Mouse (Mus musculus) erythroblast, adult 5-6 weeks (primary cell): ENCODE measurements around the gene Tbc1d4. TPM values are rescaled to one million over a fixed set of nuclear protein-coding genes. Genes with fewer than 3 reads are reported as not detected.

Source experiments
- ATAC-seq: replicated peaks from 2 replicates; pipeline ENCODE4 v1.8.0; 2016; ENCODE audit warnings: moderate number of reproducible peaks, mild to moderate bottlenecking, moderate TSS enrichment, inconsistent platforms; ENCODE audit not compliant: poor library complexity, low FRiP score, severe bottlenecking
- total RNA-seq, 2 experiments: library from RNA; stranded (forward) in 1 of 2; stranded (reverse) in 1 of 2; fragments of 150-400 nt in 1 of 2; fragments of 200-764, 138-1000 nt in 1 of 2; gene quantifications; 2 replicates each; pipeline versions ENCODE4 v1.2.3 to v1.2.4; 2015 to 2017; ENCODE audit warnings: low replicate concordance in 2 of 2

Tbc1d4 gene
- total RNA-seq (2015; ENCODE audit: low replicate concordance) (1.3 and 4.6 TPM in 2 replicates), total RNA-seq (2017; ENCODE audit: low replicate concordance) (2.8 and 3.2 TPM in 2 replicates)

DNA sequence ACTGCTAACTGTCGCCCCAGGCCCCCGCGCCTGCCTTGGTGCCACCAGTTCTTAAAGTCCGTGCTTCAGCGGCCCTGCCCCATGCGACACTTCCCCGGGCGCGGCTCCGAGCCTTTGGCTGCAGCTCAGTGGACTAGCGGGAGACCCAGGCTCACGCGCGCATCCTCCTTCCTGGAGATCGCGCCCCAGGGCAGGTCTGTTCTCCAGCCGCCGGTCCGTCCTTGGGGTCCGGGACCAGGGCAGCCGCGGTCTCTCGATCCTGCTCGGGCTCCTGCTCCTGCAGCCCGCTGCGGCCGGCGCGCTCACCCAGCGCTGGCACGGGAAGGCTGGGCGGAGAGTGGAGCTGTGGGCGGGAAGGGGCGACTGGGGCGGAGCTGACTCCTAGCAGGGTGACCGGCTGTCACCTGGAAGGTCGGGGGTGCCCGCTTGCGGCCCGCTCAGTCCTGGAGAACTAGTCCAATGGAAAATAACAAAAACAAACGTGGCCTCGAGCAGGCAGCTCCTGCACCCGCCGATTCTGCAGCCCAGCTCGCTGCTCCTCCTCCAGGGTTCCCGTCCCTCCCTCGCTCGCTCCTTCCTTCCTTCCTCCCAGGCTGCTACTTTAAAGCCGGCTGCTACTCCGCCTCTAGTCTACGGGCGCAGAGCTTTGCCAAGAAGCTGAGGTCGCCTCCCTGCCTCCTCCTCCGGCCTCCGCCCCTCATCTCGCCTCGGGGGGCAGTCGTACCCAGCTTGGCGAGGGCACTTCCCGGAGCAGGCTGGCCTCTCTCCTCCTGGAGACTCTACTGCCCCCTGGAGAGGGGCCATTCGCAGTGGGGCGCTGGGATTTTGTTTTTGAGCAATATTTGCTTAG lies at the start of gene Tbc1d4:
TSS of gene Tbc1d4 (minus strand) at position 673 of the 850 bp plus-strand sequence.
- ATAC-seq: no peak

DNA sequence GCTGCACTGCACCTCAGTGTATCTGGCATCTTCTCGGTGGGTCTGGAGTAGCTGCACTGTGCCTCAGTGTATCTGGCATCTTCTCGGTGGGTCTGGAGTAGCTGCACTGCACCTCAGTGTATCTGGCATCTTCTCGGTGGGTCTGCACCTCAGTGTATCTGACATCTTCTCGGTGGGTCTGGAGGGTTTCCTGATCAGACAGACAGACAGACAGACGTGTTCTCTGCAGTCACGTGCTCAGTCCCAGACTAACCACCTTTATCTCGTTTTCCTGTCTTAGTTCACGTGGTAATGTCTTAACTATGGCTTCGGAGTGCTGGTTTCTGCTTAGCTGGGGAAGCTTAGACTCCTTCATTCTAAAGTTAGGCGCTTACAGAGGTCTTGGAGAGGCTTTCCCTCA lies 47.3 kb upstream of the Tbc1d4 start:
- ATAC-seq: no peak

DNA sequence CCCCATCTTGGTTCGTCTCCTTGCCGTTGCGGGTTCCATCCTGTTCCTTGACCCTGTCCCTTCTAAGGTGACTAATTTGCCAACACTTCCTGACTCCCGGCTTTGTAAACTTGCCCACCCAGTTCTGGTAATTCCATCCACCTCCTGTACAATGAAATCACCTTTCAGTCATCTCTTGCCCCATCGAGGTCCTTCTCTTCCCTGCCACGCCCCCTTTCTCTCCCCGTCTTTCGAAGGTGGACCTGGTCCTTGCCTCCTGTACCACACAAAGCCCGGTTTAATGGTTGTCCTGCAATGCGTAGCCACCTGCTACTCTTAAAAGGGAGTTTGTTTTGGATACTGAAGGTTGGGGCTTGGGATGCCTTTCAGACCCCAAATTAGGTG lies 45.5 kb upstream of the Tbc1d4 start:
- ATAC-seq: no peak

DNA sequence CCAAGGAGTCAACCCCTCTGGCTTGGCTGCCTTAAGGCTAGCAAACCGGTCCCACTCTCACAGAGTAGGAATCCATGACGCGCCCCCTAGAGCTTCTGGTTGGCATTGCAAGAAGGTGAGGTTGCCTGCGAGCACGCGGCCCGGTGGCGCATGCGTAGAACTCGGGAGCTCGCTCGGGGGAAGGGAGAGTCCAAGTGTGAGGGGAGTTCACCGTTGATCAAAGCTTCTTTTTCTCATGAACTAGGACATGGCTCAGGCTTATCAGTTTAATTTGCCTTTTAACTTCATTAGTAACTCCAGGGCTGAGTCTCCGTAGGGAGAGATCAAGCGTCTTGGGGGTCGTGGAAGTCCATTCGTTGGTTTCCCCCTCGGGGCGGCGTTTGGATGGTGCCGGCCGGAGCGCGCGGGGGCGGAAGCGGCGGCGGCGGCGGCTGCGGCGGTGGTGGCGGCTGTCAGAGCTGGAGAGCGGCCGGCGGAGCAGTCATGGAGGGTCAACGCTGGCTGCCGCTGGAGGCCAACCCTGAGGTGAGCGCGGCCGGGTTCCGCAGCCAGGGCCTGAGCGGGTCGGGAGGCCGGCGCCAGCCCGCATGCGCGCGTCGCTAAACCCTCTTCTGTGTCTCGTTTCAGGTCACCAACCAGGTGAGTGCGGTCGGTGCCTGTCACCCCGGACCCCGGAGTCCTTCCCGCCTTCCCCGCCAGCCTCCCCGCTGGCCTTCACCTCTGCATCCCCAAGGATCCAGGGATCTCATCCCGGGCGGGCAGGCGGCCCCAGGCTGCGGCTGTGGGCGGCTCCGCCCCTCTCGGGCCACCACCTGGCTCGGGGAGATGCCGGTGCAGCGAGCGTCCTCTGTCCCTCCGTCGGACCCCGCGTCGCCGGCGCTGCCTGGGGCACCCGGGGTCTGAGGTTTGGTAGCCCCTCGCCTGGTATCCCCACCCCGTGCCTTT lies 44.9 kb upstream of the Tbc1d4 start, which contains the start of gene Uchl3:
TSS of gene Uchl3 (plus strand) at position 387 of the 945 bp plus-strand sequence.
- peak; percentile 97 for ATAC-seq

DNA sequence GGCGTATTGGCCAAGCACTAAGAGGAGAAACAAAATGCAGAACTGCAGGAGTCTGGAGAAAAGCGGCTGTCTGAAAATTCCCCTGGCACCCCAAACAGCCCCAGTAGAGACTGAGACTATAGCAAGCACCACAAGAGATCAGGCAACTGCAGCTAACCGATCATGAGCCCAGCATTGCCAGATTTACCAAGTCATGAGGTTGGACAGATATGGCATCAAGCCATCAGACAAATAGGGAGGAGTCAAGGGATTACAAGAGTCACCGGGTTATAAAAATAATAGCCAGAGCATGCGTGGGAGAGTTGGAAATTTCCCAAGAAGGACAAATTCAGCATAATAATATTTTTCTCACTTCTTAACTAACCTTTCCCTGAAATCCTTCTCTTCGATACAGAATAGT lies 43.6 kb upstream of the Tbc1d4 start:
- no peak for ATAC-seq

DNA sequence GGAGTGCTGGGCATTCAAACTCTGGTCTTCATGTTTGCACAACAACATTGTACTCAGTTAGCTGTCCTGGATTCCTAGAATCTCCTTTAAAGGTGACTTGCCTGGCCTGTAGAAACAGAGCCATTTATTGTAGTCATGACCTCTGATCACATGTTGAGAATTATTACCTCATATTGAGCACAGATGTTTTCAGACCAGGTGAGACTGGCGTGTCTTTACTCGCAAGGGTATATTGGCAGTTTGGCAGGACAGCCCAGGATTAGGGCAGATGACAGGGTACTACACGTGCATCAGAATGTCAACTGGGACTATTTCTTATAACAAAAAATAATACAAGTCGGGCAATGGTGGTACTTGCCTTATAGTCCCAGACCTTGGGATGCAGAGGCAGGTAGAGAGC lies 41.6 kb upstream of the Tbc1d4 start:
- no peak for ATAC-seq

DNA sequence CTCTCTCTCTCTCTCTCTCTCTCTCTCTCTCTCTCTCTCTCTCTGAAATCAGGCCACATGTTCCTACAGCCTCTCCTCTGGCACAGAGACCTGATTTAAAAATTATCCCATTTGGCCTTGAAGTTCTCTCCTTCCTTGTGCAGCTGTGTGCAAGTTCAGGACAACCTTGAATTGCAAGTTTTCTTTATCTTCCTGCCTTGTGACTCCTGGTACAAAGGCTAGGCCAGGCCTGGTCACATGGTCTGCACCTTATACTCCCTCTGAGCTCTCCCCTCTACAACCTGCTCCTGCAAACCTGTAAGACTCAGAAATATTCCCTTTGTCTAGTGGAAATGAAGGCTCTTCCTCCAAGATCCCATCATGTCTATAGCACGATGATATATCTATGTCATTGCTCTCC lies 36.0 kb upstream of the Tbc1d4 start:
- ATAC-seq: no peak

DNA sequence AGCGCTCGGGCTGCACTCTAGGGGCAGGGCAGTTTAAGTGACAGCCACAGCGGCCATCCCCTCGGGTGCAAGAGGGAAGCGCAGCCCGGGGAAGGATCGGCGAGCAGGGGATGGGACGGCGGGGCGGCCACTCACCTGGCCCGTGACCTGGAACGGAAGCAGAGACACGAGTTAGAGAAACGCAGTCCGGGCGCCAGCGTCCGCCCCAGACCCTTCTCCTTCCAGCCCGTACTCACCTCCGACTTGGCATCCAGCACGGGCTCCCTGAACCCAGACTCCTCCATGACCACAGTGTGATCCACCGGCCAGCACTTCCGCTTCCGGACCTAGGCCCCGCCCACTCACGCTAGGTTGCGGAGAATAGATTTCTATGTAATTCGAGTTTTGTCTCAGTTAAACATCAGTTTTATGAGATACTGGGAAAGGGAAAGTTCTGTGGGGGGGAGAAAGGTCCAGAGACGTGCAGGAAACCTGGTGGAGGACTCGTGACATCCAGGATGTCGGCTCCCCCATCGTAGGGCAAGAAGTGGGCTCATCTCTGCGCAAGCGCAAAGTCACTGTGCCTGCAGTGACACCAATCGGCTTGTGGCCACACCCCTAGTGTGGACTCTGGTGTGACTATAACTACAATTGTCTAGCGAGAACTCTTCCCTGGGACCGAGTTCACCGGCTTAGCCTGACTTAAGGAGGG lies 31.3 kb upstream of the Tbc1d4 start, which contains the start of gene Commd6:
TSS of gene Commd6 (minus strand) at position 534 of the 691 bp plus-strand sequence.
- ATAC-seq: peak; percentile 99

DNA sequence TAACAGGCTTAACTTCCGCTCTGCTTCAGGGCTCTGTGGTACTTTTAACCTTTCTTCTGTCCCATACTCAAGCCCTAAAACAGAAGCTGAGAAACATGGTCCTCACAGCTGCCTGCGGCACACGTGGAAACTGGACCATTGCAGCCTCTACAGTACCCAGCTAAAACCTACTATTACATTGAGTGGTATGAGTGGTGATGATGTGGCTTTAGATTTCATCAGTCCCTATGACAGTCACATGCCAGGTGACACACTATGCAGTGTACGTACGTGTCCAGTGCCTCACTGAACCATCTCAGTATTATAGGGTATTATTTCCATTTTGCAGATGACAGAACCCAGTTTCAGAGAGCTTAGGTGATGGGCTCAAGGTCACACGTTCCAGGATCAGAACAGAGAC lies 28.4 kb upstream of the Tbc1d4 start:
- ATAC-seq: no peak

DNA sequence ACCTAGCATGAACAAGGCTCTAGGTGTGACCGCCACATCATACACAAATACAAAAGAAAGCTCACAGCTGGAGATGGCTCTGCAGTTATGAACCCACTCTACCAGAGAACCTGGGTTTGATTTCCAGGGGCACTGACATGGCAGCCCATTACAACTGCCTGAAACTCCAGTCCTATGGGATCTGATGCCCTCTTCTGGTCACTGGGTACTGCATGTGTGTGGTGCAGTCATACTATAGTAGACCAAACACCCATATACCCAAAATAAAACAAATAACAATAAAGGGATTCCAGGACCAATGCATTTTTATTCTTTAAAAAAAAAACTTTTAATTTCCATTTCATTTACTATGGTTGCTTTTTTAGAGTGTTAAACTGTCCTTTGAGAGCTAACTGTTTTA lies 26.8 kb upstream of the Tbc1d4 start:
- no peak for ATAC-seq

DNA sequence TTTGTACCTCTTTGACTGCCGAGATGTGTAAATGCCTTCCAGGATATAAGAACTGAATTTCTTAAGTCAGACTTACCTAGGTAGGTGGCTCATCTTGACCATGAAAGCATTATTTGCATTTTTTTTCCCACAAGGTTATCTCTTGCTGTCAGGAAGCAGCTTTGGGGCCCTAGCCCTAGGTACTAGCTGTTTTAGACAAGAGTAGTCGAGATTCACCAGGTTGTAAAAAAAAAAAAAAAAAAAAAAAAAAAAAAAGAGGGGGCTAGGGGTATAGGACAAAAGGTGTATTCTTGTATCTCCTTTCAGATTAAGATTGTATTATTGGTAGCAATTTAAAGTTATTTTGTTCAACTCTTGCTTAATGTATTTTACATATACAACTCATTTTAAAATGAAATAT lies 21.6 kb upstream of the Tbc1d4 start:
- no peak for ATAC-seq

DNA sequence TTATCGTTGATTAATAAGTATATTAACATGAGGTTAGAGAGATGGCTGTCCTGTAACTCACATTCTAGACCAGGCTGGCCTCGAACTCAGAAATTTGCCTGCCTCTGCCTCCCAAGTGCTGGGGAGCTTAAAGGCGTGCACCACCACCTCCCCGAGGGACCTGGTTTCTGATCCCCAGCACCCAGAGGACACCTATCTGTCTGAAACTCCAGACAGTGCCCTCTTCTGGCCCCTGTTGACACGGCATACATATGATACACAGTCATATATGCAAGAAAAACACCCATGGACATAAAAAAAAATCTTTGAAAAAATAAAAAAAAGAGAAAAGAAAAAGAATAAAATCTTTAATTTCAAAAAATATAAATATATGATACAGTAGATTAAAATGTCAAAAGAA lies 8.7 kb upstream of the Tbc1d4 start:
- ATAC-seq: no peak

DNA sequence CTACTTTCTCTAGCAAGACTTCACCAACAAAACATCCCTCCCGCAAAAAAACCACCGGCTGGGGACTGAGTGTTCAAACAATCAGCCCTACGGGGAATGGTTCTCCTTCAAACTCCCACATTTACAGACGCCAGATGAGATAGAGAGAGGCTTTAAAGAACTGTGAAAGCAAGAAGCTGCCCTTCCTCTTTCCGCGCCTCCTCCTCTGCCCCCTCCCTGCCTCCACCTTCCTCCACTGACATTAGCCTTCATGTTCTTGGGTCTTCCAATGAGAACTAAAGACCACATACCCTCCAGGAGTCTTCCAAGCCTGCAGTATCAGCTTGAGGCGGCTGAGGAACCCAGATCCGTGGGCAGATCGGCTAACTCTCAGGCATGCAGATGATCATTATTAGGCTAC lies 7.2 kb upstream of the Tbc1d4 start:
- ATAC-seq: no peak

DNA sequence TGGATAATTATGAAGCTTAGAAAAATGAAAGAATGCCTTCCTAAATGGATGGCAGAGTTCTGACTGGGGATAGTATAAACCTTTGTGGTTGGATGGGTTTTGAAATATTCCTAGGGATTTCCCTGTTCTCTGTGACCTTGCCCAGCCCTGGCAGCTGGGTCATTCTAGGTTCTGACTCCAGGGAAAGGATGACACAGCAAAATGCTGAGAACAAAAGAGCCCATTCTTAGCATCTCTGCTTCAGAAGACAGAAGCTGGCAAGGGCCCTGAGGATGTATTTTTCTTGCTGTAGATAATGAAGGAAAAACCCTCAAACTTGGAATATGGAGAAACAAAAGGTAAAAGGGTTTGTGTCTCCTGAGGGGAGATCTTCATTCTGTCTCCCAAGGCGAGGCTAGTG lies 4.2 kb upstream of the Tbc1d4 start:
- ATAC-seq: no peak

DNA sequence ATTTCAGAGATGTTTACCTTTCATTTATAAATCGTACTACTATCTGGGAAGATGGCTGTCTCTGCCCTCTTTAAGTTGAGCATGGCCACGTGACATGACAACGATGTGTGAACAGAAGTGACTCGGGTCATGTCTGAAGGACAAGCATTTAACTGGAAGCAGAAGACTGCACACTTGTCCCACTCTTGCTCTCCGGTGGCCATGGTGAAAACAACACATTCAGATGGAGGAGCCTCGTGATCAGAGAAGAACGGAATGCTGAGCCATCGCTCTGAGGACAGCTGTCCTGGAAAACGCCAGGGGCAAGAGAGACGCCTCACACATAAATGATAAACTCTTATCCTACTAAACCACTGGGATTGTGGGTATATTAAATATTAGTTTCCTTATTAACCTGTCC lies 1.7 kb upstream of the Tbc1d4 start:
- ATAC-seq: no peak

DNA sequence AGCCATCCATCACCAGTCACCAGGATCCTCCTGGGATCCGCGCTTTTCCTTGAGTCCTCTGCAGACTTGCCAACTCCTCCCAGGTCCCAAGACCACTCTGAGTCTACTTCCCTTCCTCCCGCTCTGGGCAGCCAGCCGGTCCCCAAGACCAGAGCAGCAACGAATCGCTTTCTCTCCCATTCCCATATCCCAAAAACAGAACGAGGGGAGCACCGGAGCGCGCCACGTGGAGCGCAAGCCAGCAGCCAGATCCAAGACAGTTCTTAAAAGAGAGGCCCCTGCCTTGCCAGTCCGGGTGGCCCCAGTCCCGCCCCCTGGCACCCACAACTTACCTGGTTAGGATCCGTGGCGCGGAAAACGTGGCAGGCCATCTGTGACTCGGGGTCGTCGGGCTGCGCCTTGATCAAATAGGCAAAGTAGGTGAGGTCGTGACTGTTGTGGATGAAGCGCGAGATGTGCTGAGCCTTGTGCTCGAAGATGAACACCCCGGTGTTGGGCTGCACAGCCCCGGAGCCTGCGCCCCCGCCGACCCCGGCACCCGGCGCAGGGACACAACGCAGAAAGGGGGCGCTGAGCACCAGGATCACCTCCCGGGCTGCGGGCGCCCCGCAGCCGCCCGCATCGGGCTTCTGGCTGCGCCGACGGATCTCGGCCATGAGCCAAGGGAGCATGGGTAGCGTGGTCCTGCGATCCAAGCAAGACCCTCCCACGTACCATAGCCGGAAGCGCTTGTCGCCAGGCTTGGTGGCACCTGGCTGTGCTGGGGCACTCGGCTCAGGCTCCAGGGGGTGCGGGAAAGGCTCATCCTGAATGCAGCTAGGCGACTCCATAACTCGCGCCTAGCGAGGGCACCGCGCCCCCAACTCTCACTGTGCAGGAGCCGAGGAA lies 1.1 kb downstream of the Tbc1d4 start:
- no peak for ATAC-seq

DNA sequence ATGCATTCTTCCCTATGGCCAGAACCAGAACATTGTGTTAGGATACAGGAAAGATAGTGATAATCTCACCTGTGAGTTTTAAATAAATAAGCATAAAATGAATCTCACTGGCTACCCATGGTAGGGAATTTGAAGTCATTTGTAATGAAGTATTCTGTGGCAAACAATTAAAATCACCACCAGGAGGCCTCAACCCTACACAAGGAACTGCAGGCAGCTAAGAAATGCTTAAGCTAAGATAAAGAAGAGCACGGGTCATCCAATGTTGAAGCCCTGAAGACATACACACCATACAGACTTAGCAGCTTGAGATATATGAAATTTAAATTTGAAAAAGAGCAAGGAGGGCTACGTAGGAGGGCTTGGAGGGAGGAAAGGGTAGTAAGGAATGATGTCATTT lies 3.1 kb downstream of the Tbc1d4 start:
- no peak for ATAC-seq

DNA sequence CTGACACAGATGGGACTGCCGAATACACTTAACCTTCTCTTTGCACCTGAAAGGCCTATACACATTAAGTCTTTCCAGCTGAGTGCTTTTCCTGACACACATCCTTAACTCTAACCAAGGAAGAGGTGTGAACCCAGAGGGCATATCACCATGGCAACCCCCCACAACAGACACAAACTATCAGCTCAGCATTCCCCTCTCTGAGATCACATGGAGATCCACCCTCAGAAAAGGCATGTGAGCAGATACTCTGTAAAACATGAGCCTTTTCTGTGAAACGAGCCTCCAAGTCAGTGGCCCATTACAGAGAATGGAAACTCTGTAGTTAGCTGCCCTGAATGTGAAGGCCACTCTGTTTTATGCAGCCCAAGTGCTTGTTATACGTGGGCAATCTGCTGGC lies 6.1 kb downstream of the Tbc1d4 start:
- ATAC-seq: no peak

DNA sequence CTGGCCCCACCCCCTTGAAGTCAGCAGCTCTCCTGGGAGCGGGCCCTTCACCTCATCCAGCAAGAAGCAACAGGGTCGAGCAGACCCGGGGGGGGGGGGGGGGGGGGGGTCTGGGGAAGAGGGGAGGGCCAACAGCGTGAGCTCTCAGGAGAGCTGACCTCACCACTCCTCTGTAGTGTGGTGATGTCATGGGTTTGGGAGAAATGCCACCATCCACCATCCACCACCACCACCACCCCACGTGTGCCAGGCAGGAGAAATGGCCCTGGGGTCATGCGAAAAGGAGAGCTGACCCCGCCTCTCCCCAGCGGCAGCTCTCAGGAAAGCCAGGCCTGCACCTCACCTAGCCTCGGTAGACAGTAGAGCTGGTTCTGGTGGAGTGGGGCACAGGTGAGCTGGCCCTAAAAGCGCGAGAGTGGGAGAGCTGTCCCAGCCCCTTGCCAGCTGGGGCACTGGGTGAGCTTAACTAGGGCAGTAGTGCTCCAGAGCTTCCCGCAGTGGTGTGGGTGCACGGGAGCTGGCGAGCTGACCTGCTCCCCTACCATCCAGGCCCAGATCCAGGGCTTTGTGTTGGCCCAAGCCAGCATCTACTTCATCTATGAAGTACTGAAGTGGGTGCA lies 11.8 kb downstream of the Tbc1d4 start:
- ATAC-seq: no peak
